Mouse (Mus musculus): ENCODE results near the gene Cldn14.

DNA sequence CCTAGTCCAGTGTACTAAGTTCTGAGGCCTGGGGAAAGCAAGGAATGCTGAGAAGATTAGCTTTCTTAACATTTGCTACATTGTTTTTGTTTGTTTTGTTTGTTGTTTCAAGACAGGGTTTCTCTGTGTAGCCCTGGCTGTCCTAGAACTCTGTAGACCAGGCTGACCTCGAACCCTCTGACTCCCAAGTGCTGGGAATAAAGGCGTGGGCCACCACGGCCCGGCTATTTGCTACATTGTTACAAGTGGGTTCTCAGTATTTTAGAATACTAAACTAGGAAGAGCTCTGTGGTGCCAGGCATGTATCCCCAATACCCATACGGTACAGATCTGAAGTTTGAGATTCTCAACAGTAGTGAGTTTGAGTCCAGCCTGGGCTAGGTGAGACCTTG, 123.9 kb downstream of the Cldn14 start:
- TF ChIP-seq POLR2A (IDR thresholded peaks at IDR 0.05; ENCODE audit: insufficient read depth, low read depth, low read length) (no peak), CTCF (IDR thresholded peaks at IDR 0.05) (no peak)

Data from heart, adult 2 months (tissue).